Mouse (Mus musculus): ENCODE data around the gene Ppp4r4. TPM values are rescaled to one million over a fixed set of nuclear protein-coding genes. Genes with fewer than 3 reads are reported as not detected.

Ppp4r4 gene
- polyA plus RNA-seq, 1 experiment from 2014 or later = 2.2 TPM

DNA sequence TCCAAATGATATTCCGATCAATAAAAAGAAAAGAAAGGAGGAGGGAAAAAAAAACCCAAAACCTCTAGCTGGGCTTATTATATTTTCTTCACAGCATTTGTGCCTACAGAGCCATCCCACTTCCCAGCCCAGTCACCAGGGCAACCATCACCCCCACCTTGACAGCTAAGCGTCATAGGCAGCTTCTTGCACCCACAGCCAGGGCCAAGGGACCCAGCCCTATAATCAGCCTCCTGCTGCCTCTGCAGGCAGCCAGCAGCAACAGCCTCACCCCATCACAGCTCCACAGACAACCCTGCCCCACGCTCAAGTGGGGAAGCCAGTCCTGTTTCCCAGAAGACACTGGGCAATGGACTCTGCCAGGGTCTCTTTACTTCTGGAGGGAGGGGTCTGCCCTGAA is 17.7 kb upstream of the Ppp4r4 start:
- Histone ChIP-seq H3K4me1 (ENCODE audit: control insufficient read depth, insufficient read depth, low read length) (peaks cover 4% of the 10 kb centered on the region; the same call in 1 of the 2 replicates), H3K27ac (ENCODE audit: low read depth, low read length) (no peak overlapping the region), H3K27me3 (replicated peaks; ENCODE audit: control insufficient read depth, insufficient read depth, low read length) (no peaks in the 10 kb centered on the region), H3K9me3 (replicated peaks; ENCODE audit: control insufficient read depth, low read length) (no peaks in the 10 kb centered on the region), H3K9ac (ENCODE audit: low read length) (no peak overlapping the region), H3K36me3 (ENCODE audit: control insufficient read depth, insufficient read depth, low read length) (no peaks in the 10 kb centered on the region), H3K4me2 (ENCODE audit: low read length) (no peak overlapping the region), H3K4me3 (ENCODE audit: low read depth, low read length) (no peak overlapping the region)
- 69% methylated on average over 3 of the region's 3 CpGs for WGBS
- no peak for DNase-seq (ENCODE audit: low spot score)
- ATAC-seq = no peak

DNA sequence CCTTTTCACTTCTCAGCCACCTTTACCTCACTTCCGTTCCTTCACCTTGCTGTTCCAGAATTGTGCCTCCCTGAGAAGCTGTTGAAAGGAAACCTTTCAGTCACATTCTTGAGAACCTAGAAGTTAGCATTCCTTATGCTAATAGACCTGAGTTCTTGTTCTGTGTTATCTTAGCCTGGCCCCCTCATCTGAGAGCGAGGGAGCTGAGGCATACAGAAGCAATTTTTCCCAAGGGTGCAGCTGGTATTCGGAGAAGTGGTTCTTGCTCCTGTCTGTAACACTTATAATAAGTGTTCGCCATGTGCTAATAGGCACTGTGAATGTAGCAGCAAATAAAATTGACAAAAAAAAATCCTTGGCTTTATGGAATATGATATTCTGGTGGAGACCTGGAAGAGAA is 16.4 kb upstream of the Ppp4r4 start:
- WGBS = 82% methylated on average over 4 of the region's 4 CpGs
- no peak overlapping the region for H3K4me2 ChIP-seq (ENCODE audit: low read length)
- H3K27ac ChIP-seq (ENCODE audit: low read depth, low read length) = no peak overlapping the region
- no peak for DNase-seq (ENCODE audit: low spot score)
- no peak overlapping the region for H3K4me3 ChIP-seq (ENCODE audit: low read depth, low read length)
- H3K27me3 ChIP-seq (replicated peaks; ENCODE audit: control insufficient read depth, insufficient read depth, low read length) = no peaks in the 10 kb centered on the region
- H3K9me3 ChIP-seq (replicated peaks; ENCODE audit: control insufficient read depth, low read length) = no peaks in the 10 kb centered on the region
- no peak for ATAC-seq
- H3K4me1 ChIP-seq (ENCODE audit: control insufficient read depth, insufficient read depth, low read length) = peaks cover 4% of the 10 kb centered on the region; the same call in 1 of the 2 replicates
- H3K9ac ChIP-seq (ENCODE audit: low read length) = no peak overlapping the region
- H3K36me3 ChIP-seq (ENCODE audit: control insufficient read depth, insufficient read depth, low read length) = no peaks in the 10 kb centered on the region

DNA sequence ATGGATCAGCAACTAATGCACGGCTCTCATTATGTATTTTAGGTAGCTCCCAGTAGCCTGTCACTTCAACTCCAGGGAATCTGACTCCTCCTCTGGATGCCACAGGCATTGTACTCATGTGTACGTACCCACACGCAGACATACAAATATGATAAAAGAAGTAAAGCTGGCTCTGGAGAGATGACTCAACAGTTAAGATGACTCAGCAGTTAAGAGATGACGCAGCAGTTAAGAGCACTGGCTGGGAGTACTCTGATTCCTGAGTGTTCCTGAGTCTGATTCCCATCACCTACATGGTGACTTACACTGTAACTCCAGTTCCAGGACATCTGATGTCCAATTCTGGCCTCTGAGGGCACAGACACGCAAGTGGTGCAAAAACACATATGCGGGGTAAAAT is 13.4 kb upstream of the Ppp4r4 start:
- Histone ChIP-seq H3K36me3 (ENCODE audit: control insufficient read depth, insufficient read depth, low read length) (no peaks in the 10 kb centered on the region), H3K4me3 (ENCODE audit: low read depth, low read length) (no peak overlapping the region), H3K9me3 (replicated peaks; ENCODE audit: control insufficient read depth, low read length) (no peaks in the 10 kb centered on the region; the same call in 1 of the 2 replicates), H3K4me1 (ENCODE audit: control insufficient read depth, insufficient read depth, low read length) (peaks cover 3% of the 10 kb centered on the region; the same call in 1 of the 2 replicates), H3K4me2 (ENCODE audit: low read length) (no peak overlapping the region), H3K27me3 (replicated peaks; ENCODE audit: control insufficient read depth, insufficient read depth, low read length) (no peaks in the 10 kb centered on the region), H3K27ac (ENCODE audit: low read depth, low read length) (no peak overlapping the region), H3K9ac (ENCODE audit: low read length) (no peak overlapping the region)
- WGBS = 88% methylated on average over 6 of the region's 6 CpGs
- no peak for DNase-seq (ENCODE audit: low spot score)
- ATAC-seq = no peak

DNA sequence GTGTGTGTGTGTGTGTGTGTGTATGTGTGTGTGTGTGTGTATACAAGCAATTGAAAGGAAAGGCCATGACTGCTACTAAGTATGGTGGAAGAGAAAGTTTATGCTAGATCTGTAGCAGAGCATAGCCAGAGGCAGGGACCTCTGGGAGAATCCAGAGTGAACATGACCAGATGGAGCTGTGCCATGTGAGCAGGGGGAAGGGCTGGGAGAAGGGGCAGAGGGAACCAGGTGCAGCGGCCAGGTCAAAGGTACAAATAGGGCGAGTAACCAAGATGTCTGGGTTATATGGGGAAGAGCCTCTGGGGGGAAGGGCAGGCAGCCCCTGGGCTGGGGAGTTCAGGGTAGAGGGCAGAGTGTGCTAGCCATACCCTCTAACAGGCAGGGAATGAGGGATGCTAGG is 1.5 kb upstream of the Ppp4r4 start:
- Histone ChIP-seq H3K4me1 (ENCODE audit: control insufficient read depth, insufficient read depth, low read length) (0 out of 2 replicates have a peak, but pooled peaks cover 2% of the 10 kb centered on the region), H3K4me3 (ENCODE audit: low read depth, low read length) (no peak overlapping the region), H3K27ac (ENCODE audit: low read depth, low read length) (no peak overlapping the region), H3K9me3 (replicated peaks; ENCODE audit: control insufficient read depth, low read length) (no peaks in the 10 kb centered on the region), H3K36me3 (ENCODE audit: control insufficient read depth, insufficient read depth, low read length) (no peaks in the 10 kb centered on the region), H3K27me3 (replicated peaks; ENCODE audit: control insufficient read depth, insufficient read depth, low read length) (no peaks in the 10 kb centered on the region), H3K9ac (ENCODE audit: low read length) (no peak overlapping the region), H3K4me2 (ENCODE audit: low read length) (no peak overlapping the region)
- ATAC-seq (no peak), DNase-seq (ENCODE audit: low spot score) (no peak)
- 86% methylated on average over 2 of the region's 2 CpGs for WGBS

DNA sequence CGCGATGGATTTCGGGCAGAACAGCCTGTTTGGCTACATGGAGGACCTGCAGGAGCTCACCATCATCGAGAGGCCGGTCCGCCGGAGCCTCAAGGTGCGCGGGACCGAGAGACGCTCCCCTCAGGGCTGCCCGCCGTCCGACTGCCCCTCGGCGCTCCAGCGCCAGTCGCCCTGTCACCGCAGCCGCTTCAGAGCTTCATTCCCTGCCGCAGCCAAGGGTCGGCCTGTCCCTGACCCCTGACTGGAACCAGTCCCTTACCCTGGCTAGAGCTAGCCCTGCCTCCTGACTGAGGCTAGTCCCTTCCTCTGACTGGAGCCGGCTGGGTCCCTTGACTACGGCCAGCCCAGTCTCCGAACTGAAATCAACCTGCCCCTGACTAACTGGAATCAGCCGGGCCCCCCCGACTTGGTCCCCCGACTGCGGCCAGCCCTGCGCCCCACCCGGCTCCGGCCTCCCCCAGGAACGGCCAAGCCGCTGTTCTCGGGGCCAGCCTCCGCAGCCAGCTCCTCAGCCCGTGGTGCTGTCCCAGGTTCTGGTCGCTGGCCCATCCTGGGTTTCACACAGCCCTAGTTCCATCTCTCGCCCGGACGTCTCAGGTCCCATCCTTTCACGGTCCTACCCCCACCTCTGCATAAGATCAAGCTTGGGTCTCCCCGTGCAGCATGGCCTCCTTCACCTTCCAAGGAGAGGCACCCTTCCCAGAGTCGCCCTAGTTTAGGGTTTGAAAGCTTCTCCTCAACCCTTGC is 739 bp downstream of the Ppp4r4 start:
- DNase-seq (ENCODE audit: low spot score) = no peak
- H3K4me2 ChIP-seq (ENCODE audit: low read length) = peak overlapping the region; percentile 92
- H3K4me3 ChIP-seq (ENCODE audit: low read depth, low read length) = peak overlapping the region; percentile 68
- H3K4me1 ChIP-seq (ENCODE audit: control insufficient read depth, insufficient read depth, low read length) = 0 out of 2 replicates have a peak, but pooled peaks cover 2% of the 10 kb centered on the region
- H3K9ac ChIP-seq (ENCODE audit: low read length) = peak overlapping the region; percentile 78
- no peaks in the 10 kb centered on the region for H3K27me3 ChIP-seq (replicated peaks; ENCODE audit: control insufficient read depth, insufficient read depth, low read length)
- H3K36me3 ChIP-seq (ENCODE audit: control insufficient read depth, insufficient read depth, low read length) = no peaks in the 10 kb centered on the region
- no peaks in the 10 kb centered on the region for H3K9me3 ChIP-seq (replicated peaks; ENCODE audit: control insufficient read depth, low read length)
- H3K27ac ChIP-seq (ENCODE audit: low read depth, low read length) = peak overlapping the region; percentile 55; the same call in 1 of the 2 replicates
- WGBS = 1% methylated on average over 39 of the region's 44 CpGs
- ATAC-seq = peak; percentile 53

DNA sequence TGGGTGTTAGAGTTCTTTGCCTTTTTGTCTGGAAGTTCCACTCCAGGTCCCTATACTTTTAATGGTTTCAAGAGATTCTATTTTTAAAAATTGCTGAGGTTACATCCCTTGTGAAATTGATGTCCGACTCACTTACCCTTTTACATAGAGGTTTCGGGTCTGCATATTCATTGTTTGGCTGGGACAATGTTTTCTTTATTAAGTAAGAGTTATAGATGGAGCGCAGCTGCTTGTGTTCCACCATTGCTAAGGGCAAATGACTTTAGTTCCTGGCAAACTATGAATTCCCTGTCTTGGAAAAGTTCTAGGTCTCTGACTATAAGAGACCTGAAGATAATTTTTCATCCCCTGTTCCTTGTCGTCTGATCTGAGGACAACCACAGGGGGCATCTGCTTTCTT is 8.3 kb downstream of the Ppp4r4 start:
- DNase-seq (ENCODE audit: low spot score) (no peak), ATAC-seq (no peak)
- Histone ChIP-seq H3K27ac (ENCODE audit: low read depth, low read length) (no peak overlapping the region), H3K36me3 (ENCODE audit: control insufficient read depth, insufficient read depth, low read length) (no peaks in the 10 kb centered on the region), H3K9me3 (replicated peaks; ENCODE audit: control insufficient read depth, low read length) (no peaks in the 10 kb centered on the region), H3K4me1 (ENCODE audit: control insufficient read depth, insufficient read depth, low read length) (no peaks in the 10 kb centered on the region), H3K27me3 (replicated peaks; ENCODE audit: control insufficient read depth, insufficient read depth, low read length) (no peaks in the 10 kb centered on the region), H3K4me3 (ENCODE audit: low read depth, low read length) (no peak overlapping the region), H3K9ac (ENCODE audit: low read length) (no peak overlapping the region), H3K4me2 (ENCODE audit: low read length) (no peak overlapping the region)
- 76% methylated on average over 4 of the region's 4 CpGs for WGBS

DNA sequence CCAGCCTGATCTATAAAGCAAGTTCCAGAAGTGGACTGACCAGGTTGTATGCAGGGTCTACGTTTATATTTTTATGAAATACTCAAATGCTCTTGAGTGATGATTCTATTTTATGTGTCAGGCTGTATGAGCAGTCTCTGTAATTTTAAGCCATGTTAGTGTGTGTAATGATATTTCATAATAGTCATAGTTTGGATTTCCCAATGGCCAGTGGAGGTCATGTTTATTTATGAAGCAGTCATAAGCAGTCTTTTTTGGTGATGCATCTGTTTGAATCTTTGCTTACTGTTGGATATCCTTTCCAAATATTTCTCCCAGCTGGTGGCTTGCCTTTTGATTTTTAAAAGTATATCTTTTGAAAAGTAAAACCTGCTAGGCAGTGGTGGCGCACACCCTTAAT is 11.3 kb downstream of the Ppp4r4 start:
- WGBS = 89% methylated on average over 2 of the region's 2 CpGs
- Histone ChIP-seq H3K36me3 (ENCODE audit: control insufficient read depth, insufficient read depth, low read length) (no peaks in the 10 kb centered on the region), H3K4me1 (ENCODE audit: control insufficient read depth, insufficient read depth, low read length) (no peaks in the 10 kb centered on the region), H3K4me3 (ENCODE audit: low read depth, low read length) (no peak overlapping the region), H3K27ac (ENCODE audit: low read depth, low read length) (no peak overlapping the region), H3K9ac (ENCODE audit: low read length) (no peak overlapping the region), H3K9me3 (replicated peaks; ENCODE audit: control insufficient read depth, low read length) (no peaks in the 10 kb centered on the region), H3K27me3 (replicated peaks; ENCODE audit: control insufficient read depth, insufficient read depth, low read length) (no peaks in the 10 kb centered on the region), H3K4me2 (ENCODE audit: low read length) (no peak overlapping the region)
- ATAC-seq = no peak
- DNase-seq (ENCODE audit: low spot score) = no peak

DNA sequence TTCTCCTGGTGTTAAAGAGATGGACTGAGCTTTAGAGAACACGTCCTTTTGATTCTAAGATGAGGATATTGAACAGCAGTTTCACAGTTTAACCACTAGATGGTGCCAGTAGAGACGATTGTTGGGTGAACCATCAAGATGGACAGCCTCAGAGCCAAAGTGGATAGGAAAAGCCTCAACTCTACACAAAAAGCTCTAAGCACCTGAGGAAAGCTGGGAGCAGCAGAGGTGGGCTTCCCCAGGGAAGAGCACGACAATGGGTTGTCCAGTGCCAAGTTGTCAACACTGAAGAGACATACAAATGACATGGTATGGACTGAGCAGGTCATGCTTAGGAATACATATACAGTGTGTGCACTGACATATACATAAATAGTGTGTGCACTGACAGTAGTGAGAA is 12.1 kb downstream of the Ppp4r4 start:
- Histone ChIP-seq H3K4me3 (ENCODE audit: low read depth, low read length) (no peak overlapping the region), H3K4me1 (ENCODE audit: control insufficient read depth, insufficient read depth, low read length) (no peaks in the 10 kb centered on the region), H3K36me3 (ENCODE audit: control insufficient read depth, insufficient read depth, low read length) (no peaks in the 10 kb centered on the region), H3K9ac (ENCODE audit: low read length) (no peak overlapping the region), H3K27ac (ENCODE audit: low read depth, low read length) (no peak overlapping the region), H3K4me2 (ENCODE audit: low read length) (no peak overlapping the region), H3K9me3 (replicated peaks; ENCODE audit: control insufficient read depth, low read length) (no peaks in the 10 kb centered on the region), H3K27me3 (replicated peaks; ENCODE audit: control insufficient read depth, insufficient read depth, low read length) (no peaks in the 10 kb centered on the region)
- ATAC-seq (peak; percentile 37; the same call in 1 of the 2 replicates), DNase-seq (ENCODE audit: low spot score) (peak; percentile 82)
- WGBS = 4% methylated on average over 3 of the region's 3 CpGs

DNA sequence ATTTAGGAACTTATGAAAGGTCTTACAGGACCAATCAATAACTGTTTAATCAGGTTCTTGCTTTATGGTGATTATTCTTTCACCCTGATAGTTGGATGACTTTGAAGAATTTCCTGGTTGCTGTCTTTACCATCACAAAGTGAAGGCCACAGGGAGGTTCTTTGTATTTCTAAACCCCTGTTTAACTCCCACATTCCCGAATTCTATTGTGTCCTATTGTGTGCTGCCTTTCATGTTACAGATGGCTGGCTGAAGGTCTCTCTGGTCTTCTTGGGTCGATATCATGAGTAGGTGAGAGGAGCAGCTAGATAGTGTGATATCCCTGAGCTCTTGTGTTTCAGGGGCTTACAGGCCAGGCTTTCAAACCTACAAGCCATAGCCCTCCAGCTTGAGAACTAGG is 15.4 kb downstream of the Ppp4r4 start:
- H3K27me3 ChIP-seq (replicated peaks; ENCODE audit: control insufficient read depth, insufficient read depth, low read length) = no peaks in the 10 kb centered on the region
- WGBS = 42% methylated on average over 2 of the region's 2 CpGs
- H3K36me3 ChIP-seq (ENCODE audit: control insufficient read depth, insufficient read depth, low read length) = no peaks in the 10 kb centered on the region
- no peak for DNase-seq (ENCODE audit: low spot score)
- no peak overlapping the region for H3K9ac ChIP-seq (ENCODE audit: low read length)
- H3K4me2 ChIP-seq (ENCODE audit: low read length) = no peak overlapping the region
- H3K27ac ChIP-seq (ENCODE audit: low read depth, low read length) = no peak overlapping the region
- no peaks in the 10 kb centered on the region for H3K9me3 ChIP-seq (replicated peaks; ENCODE audit: control insufficient read depth, low read length)
- no peak overlapping the region for H3K4me3 ChIP-seq (ENCODE audit: low read depth, low read length)
- no peak for ATAC-seq
- H3K4me1 ChIP-seq (ENCODE audit: control insufficient read depth, insufficient read depth, low read length) = no peaks in the 10 kb centered on the region
